Mouse (Mus musculus) E14TG2a.4 (cell line): Measurements from ENCODE around the gene Slc35f2.

Experiments
- H3K27me3 ChIP-seq: 2 replicates; pipeline ENCODE4 v1.6.1; 2014; ENCODE audit warnings: low read length, control low read depth; ENCODE audit not compliant: insufficient read depth
- H3K36me3 ChIP-seq: 2 replicates; pipeline ENCODE4 v1.6.1; 2014; ENCODE audit warnings: low read length, control low read depth; ENCODE audit not compliant: insufficient read depth
- H3K4me1 ChIP-seq: replicated peaks from 2 replicates; pipeline ENCODE4 v1.6.1; 2014; ENCODE audit warnings: low read depth, low read length, control low read depth
- H3K4me3 ChIP-seq: replicated peaks from 2 replicates; pipeline ENCODE4 v1.5.1; 2014; ENCODE audit warnings: mild to moderate bottlenecking, low read length
- H3K9me3 ChIP-seq: 2 replicates; pipeline ENCODE4 v1.6.1; 2014; ENCODE audit warnings: low read length, control low read depth
- CTCF ChIP-seq: conservative IDR thresholded peaks from 2 replicates; pipeline ENCODE4 v1.5.1; 2014; ENCODE audit warnings: low read length
- NANOG ChIP-seq: IDR thresholded peaks from 2 replicates; pipeline ENCODE4 v1.6.1; 2014; ENCODE audit warnings: borderline replicate concordance, low read length, mixed read lengths
- POU5F1 ChIP-seq: IDR thresholded peaks from 2 replicates; pipeline ENCODE4 v1.6.1; 2014; ENCODE audit warnings: low read length, borderline replicate concordance

Slc35f2 gene

GRCm38 (mm10) chr9:53835039-53835438 lies 63.7 kb downstream of the Slc35f2 start:
- Histone ChIP-seq H3K36me3 (no peaks in the 10 kb centered on the region), H3K4me1 (no peaks in the 10 kb centered on the region), H3K9me3 (no peaks in the 10 kb centered on the region), H3K27me3 (no peaks in the 10 kb centered on the region), H3K4me3 (no peak overlapping the region)
- TF ChIP-seq POU5F1 (no peak), NANOG (no peak), CTCF (no peak)

GRCm38 (mm10) chr9:53835976-53836375 lies 64.6 kb downstream of the Slc35f2 start:
- no peaks in the 10 kb centered on the region for H3K36me3 ChIP-seq
- H3K27me3 ChIP-seq = no peaks in the 10 kb centered on the region
- no peak overlapping the region for H3K4me3 ChIP-seq
- TF ChIP-seq CTCF (no peak), NANOG (no peak), POU5F1 (no peak)
- H3K4me1 ChIP-seq = no peaks in the 10 kb centered on the region
- H3K9me3 ChIP-seq = no peaks in the 10 kb centered on the region

- no peaks in the 10 kb centered on the region for H3K36me3 ChIP-seq
- no peaks in the 10 kb centered on the region for H3K9me3 ChIP-seq
- no peak overlapping the region for H3K4me3 ChIP-seq
- TF ChIP-seq CTCF = no peak
- no peak for TF ChIP-seq NANOG
- TF ChIP-seq POU5F1 = no peak
- H3K4me1 ChIP-seq = no peaks in the 10 kb centered on the region
- no peaks in the 10 kb centered on the region for H3K27me3 ChIP-seq
These were observed 67.5 kb downstream of the Slc35f2 start for GRCm38 (mm10) chr9:53838816-53839215.

- no peaks in the 10 kb centered on the region for H3K4me1 ChIP-seq
- no peaks in the 10 kb centered on the region for H3K27me3 ChIP-seq
- H3K9me3 ChIP-seq = no peaks in the 10 kb centered on the region
- no peaks in the 10 kb centered on the region for H3K36me3 ChIP-seq
- TF ChIP-seq NANOG = no peak
- TF ChIP-seq CTCF = no peak
- no peak for TF ChIP-seq POU5F1
- no peak overlapping the region for H3K4me3 ChIP-seq
These were observed 77.2 kb downstream of the Slc35f2 start for GRCm38 (mm10) chr9:53848548-53848947.

- Histone ChIP-seq H3K4me1 (no peaks in the 10 kb centered on the region), H3K9me3 (no peaks in the 10 kb centered on the region), H3K36me3 (no peaks in the 10 kb centered on the region), H3K27me3 (no peaks in the 10 kb centered on the region), H3K4me3 (no peak within 1 kb of the TSS)
- TF ChIP-seq CTCF (no peak), NANOG (no peak), POU5F1 (no peak)
These were observed 78.5 kb downstream of the Slc35f2 start, which contains the start of gene Sln for GRCm38 (mm10) chr9:53849864-53850263. Sln (plus strand) TSS chr9:53850164.

- H3K9me3 ChIP-seq = no peaks in the 10 kb centered on the region
- H3K4me3 ChIP-seq = no peak overlapping the region
- no peak for TF ChIP-seq POU5F1
These were observed 80.8 kb downstream of the Slc35f2 start for GRCm38 (mm10) chr9:53852158-53852557.

GRCm38 (mm10) chr9:53853672-53854071 lies 82.3 kb downstream of the Slc35f2 start:
- TF ChIP-seq CTCF (no peak), POU5F1 (no peak), NANOG (no peak)
- no peaks in the 10 kb centered on the region for H3K27me3 ChIP-seq
- H3K4me3 ChIP-seq = no peak overlapping the region
- H3K9me3 ChIP-seq = no peaks in the 10 kb centered on the region
- H3K4me1 ChIP-seq = no peaks in the 10 kb centered on the region
- no peaks in the 10 kb centered on the region for H3K36me3 ChIP-seq

More at GRCm38 (mm10) chr9:53852158-53852557, 80.8 kb downstream of the Slc35f2 start:
- no peaks in the 10 kb centered on the region for H3K27me3 ChIP-seq
- H3K36me3 ChIP-seq = no peaks in the 10 kb centered on the region
- H3K4me1 ChIP-seq = no peaks in the 10 kb centered on the region

- no peak for TF ChIP-seq POU5F1
- TF ChIP-seq CTCF = no peak
- no peak for TF ChIP-seq NANOG
- H3K4me1 ChIP-seq = no peaks in the 10 kb centered on the region
- no peaks in the 10 kb centered on the region for H3K36me3 ChIP-seq
- H3K27me3 ChIP-seq = no peaks in the 10 kb centered on the region
- no peak overlapping the region for H3K4me3 ChIP-seq
- H3K9me3 ChIP-seq = no peaks in the 10 kb centered on the region
These were observed 83.2 kb downstream of the Slc35f2 start for GRCm38 (mm10) chr9:53854525-53854924.

GRCm38 (mm10) chr9:53857864-53858263 lies 86.5 kb downstream of the Slc35f2 start:
- TF ChIP-seq POU5F1 (no peak), NANOG (no peak), CTCF (no peak)
- no peaks in the 10 kb centered on the region for H3K9me3 ChIP-seq
- H3K4me3 ChIP-seq = no peak overlapping the region
- no peaks in the 10 kb centered on the region for H3K27me3 ChIP-seq
- no peaks in the 10 kb centered on the region for H3K36me3 ChIP-seq
- H3K4me1 ChIP-seq = no peaks in the 10 kb centered on the region
